20 mouse cellular contexts compared by ENCODE assay signal in the genomic region with DNA sequence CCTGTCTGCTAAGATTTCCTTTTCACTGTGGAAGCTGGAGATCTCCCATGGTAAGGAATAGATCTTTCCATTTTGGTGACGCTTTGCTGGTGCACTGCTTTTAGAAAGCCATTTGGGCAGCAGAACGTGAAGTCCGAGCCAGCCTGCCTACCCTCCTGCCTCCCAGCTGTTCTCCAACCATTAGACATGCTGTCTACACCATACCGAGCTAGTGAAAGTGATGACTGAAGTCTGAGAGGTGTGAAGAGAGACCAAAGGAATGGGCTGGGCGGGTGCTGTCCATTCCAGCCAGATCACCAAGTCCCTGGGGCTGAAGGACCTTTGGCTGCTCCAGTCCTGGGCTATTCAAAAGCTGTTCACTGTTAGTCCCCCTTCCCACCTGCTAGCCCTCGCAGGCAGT.
DNase-seq lines count a peak whose midpoint lies in the region; ATAC-seq lines count a peak whose summit lies in the region.
"Had no signal": no experiment of that assay in that cellular context is flagged by ENCODE, and none has a peak within 500 bp of the region (broad histone marks: within the 10 kb centered on the region; RNA-seq: fewer than 3 reads in every experiment).

No protein-coding gene starts in this region.

- H3K9me3 ChIP-seq in limb, embryonic 15.5 days: no peaks in the 10 kb centered on the region
- 0 out of 2 replicates have a peak, but pooled peaks cover 2% of the 10 kb centered on the region for H3K9me3 ChIP-seq in limb, embryonic 10.5 days (replicated peaks)
- H3K9me3 ChIP-seq: embryonic facial prominence, embryonic 12.5 days; forebrain, embryonic 13.5 days; hindbrain, embryonic 12.5 days had no signal

- no peak overlapping the region for H3K9ac ChIP-seq in limb, embryonic 15.5 days
- H3K9ac ChIP-seq: embryonic facial prominence, embryonic 12.5 days; forebrain, embryonic 13.5 days; forebrain, postnatal 0 days; hindbrain, embryonic 12.5 days had no signal

- H3K27me3 ChIP-seq in limb, embryonic 15.5 days: no peaks in the 10 kb centered on the region
- H3K27me3 ChIP-seq in limb, embryonic 10.5 days (ENCODE audit: low read depth, poor library complexity, severe bottlenecking): no peaks in the 10 kb centered on the region
- H3K27me3 ChIP-seq: embryonic facial prominence, embryonic 12.5 days; forebrain, embryonic 13.5 days; hindbrain, embryonic 12.5 days had no signal

- no peak for DNase-seq in frontal cortex, postnatal 25 days (ENCODE audit: low spot score in 2 of 2)
- peak; percentile 84 for DNase-seq in heart, adult 11 months
- no peak for DNase-seq in heart, adult 8-10 months (ENCODE audit: low spot score)
- no peak for DNase-seq in limb, embryonic 10.5 days (ENCODE audit: low spot score)
- DNase-seq in urinary bladder, adult 18-20 months (ENCODE audit: low spot score in 2 of 2): no peak
- DNase-seq: adrenal gland, adult 2 months; adrenal gland, postnatal 25 days; cerebellum, adult 8-10 months; cerebellum, postnatal 14 days; forebrain, postnatal 0 days; heart, postnatal 36 days; kidney, adult 11 months; kidney, adult 9 months had no signal

- H3K4me3 ChIP-seq in limb, embryonic 15.5 days: no peak overlapping the region
- H3K4me3 ChIP-seq in limb, embryonic 10.5 days: no peak overlapping the region
- H3K4me3 ChIP-seq: embryonic facial prominence, embryonic 12.5 days; forebrain, embryonic 13.5 days; hindbrain, embryonic 12.5 days had no signal

- no peak overlapping the region for H3K27ac ChIP-seq in limb, embryonic 15.5 days
- no peak overlapping the region for H3K27ac ChIP-seq in limb, embryonic 10.5 days
- H3K27ac ChIP-seq: embryonic facial prominence, embryonic 12.5 days; forebrain, embryonic 13.5 days; hindbrain, embryonic 12.5 days; hindbrain, postnatal 0 days; kidney, postnatal 0 days had no signal

- H3K4me2 ChIP-seq in limb, embryonic 15.5 days: no peak overlapping the region
- H3K4me2 ChIP-seq: embryonic facial prominence, embryonic 12.5 days; forebrain, embryonic 13.5 days; hindbrain, embryonic 12.5 days had no signal

- no peaks in the 10 kb centered on the region for H3K36me3 ChIP-seq in limb, embryonic 15.5 days
- no peaks in the 10 kb centered on the region for H3K36me3 ChIP-seq in limb, embryonic 10.5 days
- H3K36me3 ChIP-seq: embryonic facial prominence, embryonic 12.5 days; hindbrain, embryonic 12.5 days had no signal

- peak; percentile 47; the same call in 1 of the 2 replicates for ATAC-seq in frontal cortex, adult (ENCODE audit: low TSS enrichment)
- ATAC-seq in limb, embryonic 15.5 days (ENCODE audit: insufficient number of reproducible peaks, low FRiP score, low TSS enrichment, low read depth): 0 out of 2 replicates have a peak, but pooled peaks have one; percentile 30
- ATAC-seq: forebrain, embryonic 13.5 days; forebrain, postnatal 0 days; hindbrain, postnatal 0 days had no signal

- no peaks in the 10 kb centered on the region for H3K4me1 ChIP-seq in limb, embryonic 15.5 days
- peaks cover 4% of the 10 kb centered on the region for H3K4me1 ChIP-seq in limb, embryonic 10.5 days
- H3K4me1 ChIP-seq: embryonic facial prominence, embryonic 12.5 days; forebrain, embryonic 13.5 days; hindbrain, embryonic 12.5 days had no signal

- 51% methylated on average over 6 of the region's 6 CpGs for whole genome bisulfite sequencing in limb, embryonic 15.5 days
- 43% methylated on average over 6 of the region's 6 CpGs for WGBS in limb, embryonic 10.5 days
